Mouse (Mus musculus) ES-E14 (cell line): ENCODE measurements around the gene Utp15.

Experiments used
- HCFC1 ChIP-seq: IDR thresholded peaks from 2 replicates; pipeline ENCODE4 v1.6.1; 2012; ENCODE audit warnings: low read length, inconsistent platforms, borderline replicate concordance; ENCODE audit not compliant: insufficient read depth
- MAFK ChIP-seq: IDR thresholded peaks from 2 replicates; pipeline ENCODE4 v1.6.1; 2014; ENCODE audit warnings: mild to moderate bottlenecking, low read depth, low read length, inconsistent platforms; ENCODE audit not compliant: insufficient read depth
- ZC3H11A ChIP-seq: IDR thresholded peaks from 2 replicates; pipeline ENCODE4 v1.6.1; 2012; ENCODE audit warnings: low read depth, mild to moderate bottlenecking, inconsistent platforms, low read length, borderline replicate concordance
- ZNF384 ChIP-seq: IDR thresholded peaks from 2 replicates; pipeline ENCODE4 v1.6.1; 2012; ENCODE audit warnings: low read depth, low read length, inconsistent platforms

DNA sequence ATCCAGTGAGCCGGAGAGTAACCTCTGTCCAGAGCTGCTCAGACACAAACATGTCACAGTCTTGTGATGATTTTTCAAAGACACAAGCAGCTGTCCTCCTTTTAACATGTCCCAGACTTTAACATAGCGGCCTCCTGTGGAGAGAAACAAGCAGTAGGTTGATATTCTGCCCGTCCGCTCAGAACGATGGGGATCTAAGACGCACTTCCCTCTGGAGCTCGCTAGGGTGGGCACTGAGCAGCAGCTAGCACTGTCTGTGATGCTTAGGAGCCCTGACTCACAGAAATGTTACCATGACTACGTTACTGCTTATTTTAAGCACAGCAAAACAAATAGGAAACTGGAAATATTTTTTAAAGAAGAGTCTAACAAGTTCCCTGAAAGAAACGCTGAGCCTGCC, 7.9 kb downstream of the Utp15 start:
- TF ChIP-seq ZC3H11A (no peak), HCFC1 (no peak), ZNF384 (no peak), MAFK (no peak)
